Mouse (Mus musculus) CH12.LX (cell line): ENCODE measurements around the gene 9130409I23Rik. TPM values are rescaled to one million over a fixed set of nuclear protein-coding genes. Genes with fewer than 3 reads are reported as not detected.
A peak's percentile ranks its signal among the peaks of the same experiment; 100 is the strongest.

Experiments used
- DNase-seq: peaks from one replicate; pipeline ENCODE4 v3.0.0-alpha.2; 2013; ENCODE audit errors: extremely low read depth
- H3K27ac ChIP-seq: 2 replicates; pipeline ENCODE4 v1.5.1; 2012; ENCODE audit warnings: low read depth, mild to moderate bottlenecking, control low read depth, moderate library complexity; ENCODE audit not compliant: insufficient read depth
- H3K27me3 ChIP-seq: replicated peaks from 2 replicates; pipeline ENCODE3; 2012; ENCODE audit warnings: inconsistent platforms
- H3K36me3 ChIP-seq, 2 experiments: replicated peaks in 1 of 2; 2 replicates each; pipeline versions ENCODE3 to v1.6.1; 2012; ENCODE audit warnings: inconsistent platforms in 1 of 2, low read length in 1 of 2, mild to moderate bottlenecking in 1 of 2, mixed read lengths in 1 of 2, moderate library complexity in 1 of 2; ENCODE audit not compliant: control insufficient read depth in 1 of 2, insufficient read depth in 1 of 2
- H3K4me1 ChIP-seq, 2 experiments: 2 replicates each; pipeline ENCODE4 v1.6.1; 2012; ENCODE audit warnings: inconsistent platforms in 1 of 2, moderate library complexity in 1 of 2; ENCODE audit not compliant: insufficient read depth in 2 of 2, control insufficient read depth in 1 of 2
- H3K4me2 ChIP-seq: 2 replicates; pipeline ENCODE4 v1.6.1; 2012; ENCODE audit warnings: low read depth, mild to moderate bottlenecking, control low read depth; ENCODE audit not compliant: poor library complexity, insufficient read depth, severe bottlenecking
- H3K4me3 ChIP-seq, 3 experiments: fragments of 150-350 bp in 1 of 3; sonication (generic) in 1 of 3; replicated peaks in 1 of 3; 2 replicates each; pipeline versions ENCODE3 to v1.5.1; 2011 to 2012; ENCODE audit warnings: low read depth in 2 of 3, low read length in 2 of 3, mild to moderate bottlenecking in 2 of 3, moderate library complexity in 2 of 3, control low read depth in 1 of 3, improper control_type of control experiment in 1 of 3, inconsistent platforms in 1 of 3, mixed read lengths in 1 of 3; ENCODE audit not compliant: poor library complexity in 1 of 3
- H3K79me2 ChIP-seq: replicated peaks from 2 replicates; pipeline ENCODE4 v1.6.1; 2012; ENCODE audit warnings: mild to moderate bottlenecking, moderate library complexity; ENCODE audit not compliant: control insufficient read depth, poor library complexity, insufficient read depth, severe bottlenecking; ENCODE audit errors: extremely low read depth
- H3K9ac ChIP-seq: 2 replicates; pipeline ENCODE4 v1.6.1; 2012; ENCODE audit warnings: low read depth, mild to moderate bottlenecking, control low read depth, moderate library complexity; ENCODE audit not compliant: insufficient read depth
- H3K9me3 ChIP-seq: replicated peaks from 2 replicates; pipeline ENCODE3; 2012; ENCODE audit warnings: low read length, inconsistent platforms, mixed read lengths
- BHLHE40 ChIP-seq: IDR thresholded peaks from 2 replicates; pipeline ENCODE4 v1.6.1; 2011; ENCODE audit warnings: mild to moderate bottlenecking, low read depth, low read length, improper control_type of control experiment
- CHD2 ChIP-seq: IDR thresholded peaks from 2 replicates; pipeline ENCODE4 v1.6.1; 2011; ENCODE audit warnings: low read length, improper control_type of control experiment
- CTCF ChIP-seq, 2 experiments: IDR thresholded peaks in 1 of 2; conservative IDR thresholded peaks in 1 of 2; 2 replicates each; pipeline ENCODE4 v1.5.1; 2011 to 2012; ENCODE audit warnings: low read depth in 2 of 2, low read length in 2 of 2, improper control_type of control experiment in 1 of 2, inconsistent platforms in 1 of 2, mild to moderate bottlenecking in 1 of 2, moderate library complexity in 1 of 2
- EP300 ChIP-seq: IDR thresholded peaks from 2 replicates; pipeline ENCODE4 v1.6.1; 2011; ENCODE audit warnings: low read length, improper control_type of control experiment
- ETS1 ChIP-seq: conservative IDR thresholded peaks from 2 replicates; pipeline ENCODE4 v1.6.1; 2012; ENCODE audit warnings: low read depth, mild to moderate bottlenecking, inconsistent platforms, low read length, improper control_type of control experiment, moderate library complexity
- GABPA ChIP-seq: IDR thresholded peaks from 2 replicates; pipeline ENCODE4 v1.6.1; 2012; ENCODE audit warnings: low read depth, low read length, improper control_type of control experiment, inconsistent platforms; ENCODE audit not compliant: insufficient replicate concordance
- HCFC1 ChIP-seq: IDR thresholded peaks from 2 replicates; pipeline ENCODE4 v1.6.1; 2012; ENCODE audit warnings: low read depth, mild to moderate bottlenecking, inconsistent platforms, low read length, improper control_type of control experiment
- JUN ChIP-seq: IDR thresholded peaks from 2 replicates; pipeline ENCODE4 v1.6.1; 2011; ENCODE audit warnings: low read depth, mild to moderate bottlenecking, low read length, improper control_type of control experiment, moderate library complexity; ENCODE audit not compliant: insufficient read depth
- MAX ChIP-seq: IDR thresholded peaks from 2 replicates; pipeline ENCODE4 v1.6.1; 2011; ENCODE audit warnings: low read length, improper control_type of control experiment
- MAZ ChIP-seq: IDR thresholded peaks from 2 replicates; pipeline ENCODE4 v1.6.1; 2012; ENCODE audit warnings: low read depth, mild to moderate bottlenecking, inconsistent platforms, low read length, improper control_type of control experiment, moderate library complexity
- NELFE ChIP-seq: IDR thresholded peaks from 2 replicates; pipeline ENCODE4 v1.6.1; 2011; ENCODE audit warnings: low read depth, low read length, improper control_type of control experiment
- POLR2AphosphoS2 ChIP-seq: IDR thresholded peaks from 2 replicates; pipeline ENCODE4 v1.6.1; 2011; ENCODE audit warnings: low read depth, low read length, improper control_type of control experiment
- RAD21 ChIP-seq: IDR thresholded peaks from 2 replicates; pipeline ENCODE4 v1.6.1; 2011; ENCODE audit warnings: low read depth, mild to moderate bottlenecking, low read length, improper control_type of control experiment, moderate library complexity
- SMC3 ChIP-seq: IDR thresholded peaks from 2 replicates; pipeline ENCODE4 v1.6.1; 2011; ENCODE audit warnings: low read depth, low read length, improper control_type of control experiment
- TCF12 ChIP-seq: IDR thresholded peaks from 2 replicates; pipeline ENCODE4 v1.6.1; 2014; ENCODE audit warnings: low read depth, mild to moderate bottlenecking, inconsistent platforms, low read length, improper control_type of control experiment
- USF2 ChIP-seq: conservative IDR thresholded peaks from 2 replicates; pipeline ENCODE4 v1.6.1; 2011; ENCODE audit warnings: low read depth, low read length, improper control_type of control experiment
- ZKSCAN1 ChIP-seq: IDR thresholded peaks from 2 replicates; pipeline ENCODE4 v1.6.1; 2012; ENCODE audit warnings: low read depth, inconsistent platforms, low read length, improper control_type of control experiment, borderline replicate concordance
- ZNF384 ChIP-seq: IDR thresholded peaks from 2 replicates; pipeline ENCODE4 v1.6.1; 2012; ENCODE audit warnings: low read depth, low read length, improper control_type of control experiment, inconsistent platforms
- dilution Hi-C: fragments of 300-500 bp; cut with MboI; formaldehyde crosslinking; loops from 2 replicates; pipeline ENCODE4 v1.14.3; 2020; ENCODE audit warnings: low sequenced_read_pairs; ENCODE audit not compliant: extremely low pct_unique_long_range_greater_than_20kb, extremely low pct_ligation_motif_present
- in situ Hi-C: fragments of 300-500 bp; cut with MboI; formaldehyde crosslinking; loops from 3 replicates; pipeline ENCODE4 v1.14.3; 2019; ENCODE audit warnings: low sequenced_read_pairs, low pct_ligation_motif_present, low pct_unique_long_range_greater_than_20kb, mixed read lengths
- polyA plus RNA-seq: library from polyadenylated mRNA; unstranded; fragments of >175 nt; gene quantifications from 2 replicates; pipeline ENCODE4 v1.2.1, GENCODE M21; 2012; ENCODE audit warnings: low read depth; ENCODE audit not compliant: insufficient read length
- total RNA-seq, 2 experiments: library from RNA; depleted of rRNA; stranded (reverse); fragments of 300-350 nt in 1 of 2; fragments of >200 nt in 1 of 2; gene quantifications; 2 replicates each; pipeline ENCODE4 v1.2.3; 2012 to 2014

The 9130409I23Rik gene
- total and polyA plus RNA-seq, 3 experiments = not detected

- in situ Hi-C loops (no loop called here), dilution Hi-C loops (no loop called here)
- H3K27ac ChIP-seq = no peak overlapping the region
- no peak overlapping the region for H3K4me3 ChIP-seq
- no peak for TF ChIP-seq EP300
- TF ChIP-seq CHD2 = no peak
- peak; percentile 37 for TF ChIP-seq RAD21
- peak in 1 of 2 experiments; percentile 60; a peak in 2 of 4 replicates for TF ChIP-seq CTCF (conservative IDR thresholded peaks at IDR 0.05 in 1 of 2, IDR thresholded peaks at IDR 0.05 in 1 of 2; ENCODE audit: low read depth in 2 of 2, low read length in 2 of 2)
- no peak; the same call in 1 of the 2 replicates for TF ChIP-seq SMC3
- H3K36me3 ChIP-seq = no peaks in the 10 kb centered on the region
- no peaks in the 10 kb centered on the region for H3K4me1 ChIP-seq
- H3K27me3 ChIP-seq = peaks cover under 1% of the 10 kb centered on the region
- H3K4me2 ChIP-seq = no peak overlapping the region
- H3K79me2 ChIP-seq = no peaks in the 10 kb centered on the region
- DNase-seq = peak; percentile 12
- no peak overlapping the region for H3K9ac ChIP-seq
- no peaks in the 10 kb centered on the region for H3K9me3 ChIP-seq
Observed at GRCm38 (mm10) chr1:181049328-181049842, 1.7 kb upstream of the 9130409I23Rik start.

GRCm38 (mm10) chr1:181052898-181053297 lies 1.9 kb downstream of the 9130409I23Rik start:
- H3K4me3 ChIP-seq = no peak overlapping the region
- H3K4me2 ChIP-seq = no peak overlapping the region
- H3K27ac ChIP-seq = no peak overlapping the region
- H3K27me3 ChIP-seq = no peaks in the 10 kb centered on the region
- no peak for TF ChIP-seq CTCF (conservative IDR thresholded peaks at IDR 0.05 in 1 of 2, IDR thresholded peaks at IDR 0.05 in 1 of 2; ENCODE audit: low read depth in 2 of 2, low read length in 2 of 2)
- TF ChIP-seq HCFC1 = no peak
- TF ChIP-seq ZKSCAN1 = no peak
- no peak for TF ChIP-seq SMC3
- no peak for TF ChIP-seq BHLHE40
- no peak for TF ChIP-seq USF2
- TF ChIP-seq POLR2AphosphoS2 = no peak
- TF ChIP-seq CHD2 = no peak
- no peak for TF ChIP-seq ETS1
- TF ChIP-seq TCF12 = no peak
- no peak for TF ChIP-seq ZNF384
- TF ChIP-seq MAZ = no peak
- TF ChIP-seq JUN = no peak
- TF ChIP-seq MAX = no peak
- TF ChIP-seq NELFE = no peak
- TF ChIP-seq GABPA = no peak
- no peaks in the 10 kb centered on the region for H3K4me1 ChIP-seq
- no peak overlapping the region for H3K9ac ChIP-seq
- dilution Hi-C loops = no loop called here
- no peak for DNase-seq
- H3K9me3 ChIP-seq = peaks cover 3% of the 10 kb centered on the region
- in situ Hi-C loops = no loop called here
- H3K36me3 ChIP-seq = no peaks in the 10 kb centered on the region
- no peaks in the 10 kb centered on the region for H3K79me2 ChIP-seq
